Mouse (Mus musculus) heart, embryonic 13.5 days (tissue): ENCODE data around the gene Zfp276. TPM values are rescaled to one million over a fixed set of nuclear protein-coding genes. Genes with fewer than 3 reads are reported as not detected.

Experiments
- ATAC-seq: fragments of 200-750 bp; cut with Nextera tagmentation; 2 replicates; pipeline ENCODE4 v1.8.0; 2017; ENCODE audit warnings: moderate TSS enrichment; ENCODE audit not compliant: insufficient number of reproducible peaks, low FRiP score, low TSS enrichment; ENCODE audit errors: extremely low read depth
- H3K27ac ChIP-seq: fragments of 300-500 bp; sonication (generic); replicated peaks from 2 replicates; pipeline ENCODE4 v1.5.1; 2015; ENCODE audit warnings: moderate library complexity, mild to moderate bottlenecking, inconsistent platforms
- H3K27me3 ChIP-seq: fragments of 300-500 bp; sonication (generic); replicated peaks from 2 replicates; pipeline ENCODE4 v1.6.1; 2015; ENCODE audit warnings: mild to moderate bottlenecking, inconsistent platforms
- H3K36me3 ChIP-seq: fragments of 300-500 bp; sonication (generic); 2 replicates; pipeline ENCODE4 v1.6.1; 2015; ENCODE audit warnings: mild to moderate bottlenecking, inconsistent platforms
- H3K4me1 ChIP-seq: fragments of 300-500 bp; sonication (generic); 2 replicates; pipeline ENCODE4 v1.6.1; 2015; ENCODE audit warnings: inconsistent platforms
- H3K4me2 ChIP-seq: fragments of 300-500 bp; sonication (generic); 2 replicates; pipeline ENCODE4 v1.6.1; 2015; ENCODE audit warnings: inconsistent platforms, mild to moderate bottlenecking, moderate library complexity
- H3K4me3 ChIP-seq: fragments of 300-500 bp; sonication (generic); 2 replicates; pipeline ENCODE4 v1.5.1; 2015; ENCODE audit warnings: moderate library complexity, mild to moderate bottlenecking, inconsistent platforms
- H3K9ac ChIP-seq: fragments of 300-500 bp; sonication (generic); 2 replicates; pipeline ENCODE4 v1.6.1; 2015; ENCODE audit warnings: inconsistent platforms, mild to moderate bottlenecking, moderate library complexity
- H3K9me3 ChIP-seq: fragments of 300-500 bp; sonication (generic); 2 replicates; pipeline ENCODE4 v1.6.1; 2016; ENCODE audit warnings: inconsistent platforms
- WGBS: fragments of 180-500 bp; shearing (Covaris S2); methylation state at CpG from one replicate; pipeline ENCODE4 v1.1.7; 2015; ENCODE audit warnings: mixed read lengths; 5-methylcytosine and 5-hydroxymethylcytosine counted together
- polyA plus RNA-seq: library from polyadenylated mRNA; unstranded; fragments of >200 nt; fragmentation: Nextera tagmentation; extraction: Ambion mirVana; gene quantifications from 2 replicates; pipeline ENCODE4 v1.2.1, GENCODE M21; 2015

Gene Zfp276
- polyA plus RNA-seq, 1 experiment from 2014 or later: 12.7 TPM

GRCm38 (mm10) chr8:123232553-123232952 is 21.4 kb upstream of the Zfp276 start:
- Histone ChIP-seq H3K4me1 (peaks cover 12% of the 10 kb centered on the region), H3K9me3 (no peaks in the 10 kb centered on the region), H3K4me2 (no peak overlapping the region), H3K27ac (no peak overlapping the region), H3K27me3 (peaks cover 49% of the 10 kb centered on the region), H3K4me3 (no peak overlapping the region), H3K9ac (no peak overlapping the region), H3K36me3 (peaks cover 31% of the 10 kb centered on the region)
- WGBS: 37% methylated on average over 7 of the region's 7 CpGs
- ATAC-seq: no peak

DNA sequence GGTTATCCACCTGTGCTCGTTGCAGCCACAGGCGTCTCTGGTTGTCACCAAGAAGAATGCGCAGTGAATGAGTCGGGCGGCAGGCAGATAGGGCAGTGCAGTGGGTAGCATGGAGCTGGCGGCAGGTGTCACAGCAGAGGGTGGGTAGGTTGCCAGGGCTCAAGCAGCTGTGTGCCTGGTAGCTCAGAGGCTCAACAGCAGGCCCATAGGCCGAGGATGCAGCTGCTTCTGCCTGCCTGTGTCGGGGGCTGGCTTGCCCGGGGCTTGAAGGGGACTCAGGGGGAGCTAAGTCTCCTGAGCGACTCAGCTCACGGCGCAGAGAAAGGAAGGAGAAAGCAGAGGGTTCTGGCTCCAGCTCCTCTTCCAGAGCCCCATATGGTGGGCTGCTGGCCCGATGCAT is 20.7 kb upstream of the Zfp276 start:
- no peak for ATAC-seq
- 59% methylated on average over 13 of the region's 13 CpGs for WGBS
- H3K4me1 ChIP-seq: peaks cover 12% of the 10 kb centered on the region

DNA sequence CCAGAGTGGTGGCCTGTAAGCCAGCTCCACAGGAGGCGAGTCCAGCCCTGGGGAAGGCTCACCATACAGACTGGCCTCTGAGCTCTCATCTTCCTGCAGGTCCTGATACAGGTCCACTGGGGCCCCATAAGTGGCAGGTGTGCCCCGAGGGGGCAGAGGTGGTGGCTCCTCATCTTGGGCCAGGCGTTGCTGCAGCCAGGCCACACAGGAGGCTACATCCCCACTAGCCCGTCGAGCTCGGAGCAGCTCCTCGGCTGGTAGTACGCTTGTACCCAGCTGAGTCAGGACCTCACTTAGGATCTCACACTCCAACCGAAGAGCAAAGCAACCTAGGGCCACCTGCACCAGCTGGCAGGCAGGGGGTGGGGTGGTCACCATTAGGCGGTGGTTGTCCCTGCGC is 20.2 kb upstream of the Zfp276 start:
- Histone ChIP-seq H3K4me1 (peaks cover 12% of the 10 kb centered on the region), H3K9ac (no peak overlapping the region), H3K36me3 (peaks cover 19% of the 10 kb centered on the region), H3K27me3 (peaks cover 51% of the 10 kb centered on the region), H3K9me3 (no peaks in the 10 kb centered on the region), H3K27ac (no peak overlapping the region), H3K4me2 (no peak overlapping the region), H3K4me3 (no peak overlapping the region)
- ATAC-seq: no peak
- WGBS: 73% methylated on average over 11 of the region's 11 CpGs

More for the DNA sequence above, 20.7 kb upstream of the Zfp276 start:
- Histone ChIP-seq H3K9ac (0 out of 2 replicates have a peak overlapping the region, but pooled peaks have one; percentile 7), H3K36me3 (peaks cover 24% of the 10 kb centered on the region), H3K4me2 (no peak overlapping the region), H3K27ac (no peak overlapping the region), H3K27me3 (peaks cover 51% of the 10 kb centered on the region), H3K9me3 (no peaks in the 10 kb centered on the region), H3K4me3 (no peak overlapping the region)

DNA sequence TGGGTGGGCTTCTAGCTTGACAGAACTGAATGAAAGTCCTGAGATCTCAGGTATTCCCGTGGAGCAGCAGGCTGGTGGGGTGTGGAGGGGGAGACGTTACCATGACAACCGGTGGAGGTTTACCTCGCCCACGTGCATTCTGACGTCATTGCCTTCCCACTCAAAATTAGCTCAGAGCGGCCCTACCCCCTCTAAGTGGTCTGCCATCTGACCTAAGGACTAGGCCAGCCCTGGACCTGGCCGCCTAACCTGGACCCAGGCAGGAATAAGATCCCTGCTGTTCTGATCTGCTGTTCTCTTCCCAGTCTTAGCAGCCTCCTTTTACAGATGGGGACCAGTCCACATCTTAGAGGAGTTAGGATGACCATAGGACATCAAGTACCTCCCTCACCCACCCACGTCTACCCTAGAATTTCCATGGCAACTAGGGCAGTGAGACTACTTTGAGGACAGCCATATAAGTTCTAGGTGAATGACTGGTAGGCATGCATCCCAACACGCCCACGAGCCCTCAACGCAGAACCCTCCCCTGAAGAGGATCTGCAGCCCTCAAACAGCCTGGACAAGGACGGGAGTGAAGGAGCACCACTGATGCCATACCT is 19.0 kb upstream of the Zfp276 start:
- Histone ChIP-seq H3K36me3 (peaks cover 7% of the 10 kb centered on the region), H3K4me2 (peak overlapping the region; percentile 95), H3K9me3 (no peaks in the 10 kb centered on the region), H3K4me1 (peaks cover 12% of the 10 kb centered on the region), H3K4me3 (peak overlapping the region; percentile 68), H3K27me3 (peaks cover 51% of the 10 kb centered on the region), H3K27ac (no peak overlapping the region), H3K9ac (peak overlapping the region; percentile 81)
- ATAC-seq: no peak
- 33% methylated on average over 13 of the region's 13 CpGs for WGBS

GRCm38 (mm10) chr8:123235520-123236497 is 18.2 kb upstream of the Zfp276 start, which contains the start of gene Spata2l:
Spata2l (minus strand) TSS chr8:123236233.
- Histone ChIP-seq H3K4me2 (peak within 1 kb of the TSS; percentile 95), H3K27me3 (peaks cover 51% of the 10 kb centered on the region), H3K9me3 (no peaks in the 10 kb centered on the region), H3K27ac (no peak within 1 kb of the TSS), H3K36me3 (0 out of 2 replicates have a peak, but pooled peaks cover 3% of the 10 kb centered on the region), H3K4me3 (peak within 1 kb of the TSS; percentile 68), H3K4me1 (peaks cover 12% of the 10 kb centered on the region), H3K9ac (peak within 1 kb of the TSS; percentile 81)
- peak; percentile 83 for ATAC-seq
- WGBS: 2% methylated on average over 57 of the region's 57 CpGs

GRCm38 (mm10) chr8:123239398-123239797 is 14.6 kb upstream of the Zfp276 start:
- 83% methylated on average over 10 of the region's 10 CpGs for WGBS
- no peak for ATAC-seq

DNA sequence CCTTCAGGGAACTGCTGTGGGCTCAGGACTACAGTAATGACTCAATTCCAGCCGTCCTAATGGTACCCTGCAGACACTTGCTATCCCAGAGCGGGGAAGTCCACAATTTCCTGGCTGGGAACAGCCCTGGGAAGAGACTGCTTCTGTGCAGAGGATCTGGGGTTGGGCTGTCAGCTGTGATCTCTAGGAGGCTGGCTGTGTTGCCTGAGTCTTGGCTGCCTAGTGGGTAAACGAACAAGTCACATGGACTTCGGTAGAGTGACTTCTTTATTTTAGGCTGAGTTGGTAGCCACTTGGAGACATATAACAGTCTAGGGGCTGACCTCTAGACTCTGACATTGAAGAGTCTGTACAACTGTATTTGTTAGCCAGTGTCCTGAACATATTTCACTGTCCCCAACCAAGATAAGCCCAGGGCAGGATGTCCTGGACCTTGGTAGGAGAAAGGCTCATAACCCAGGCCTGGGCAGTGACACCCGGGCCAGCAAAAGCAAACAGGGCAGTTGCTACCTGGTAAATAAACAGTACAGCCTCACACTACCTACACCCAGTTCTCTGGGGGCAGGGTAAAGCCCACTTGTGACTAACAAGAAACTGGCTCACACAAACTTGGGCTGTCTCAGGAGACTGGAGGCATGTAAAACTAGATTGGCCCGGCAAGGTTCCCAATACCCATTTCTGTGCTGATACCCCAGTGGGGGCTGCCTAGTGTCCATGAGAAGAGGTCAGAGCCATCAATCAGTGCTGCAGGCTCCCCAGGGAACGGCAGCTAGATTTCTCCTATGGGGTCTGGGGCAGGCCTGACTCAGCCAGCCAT is 11.7 kb upstream of the Zfp276 start:
- 80% methylated on average over 7 of the region's 7 CpGs for WGBS
- Histone ChIP-seq H3K36me3 (peaks cover 57% of the 10 kb centered on the region), H3K4me3 (no peak overlapping the region), H3K9me3 (no peaks in the 10 kb centered on the region), H3K27ac (no peak overlapping the region), H3K9ac (no peak overlapping the region), H3K27me3 (peaks cover 4% of the 10 kb centered on the region), H3K4me2 (no peak overlapping the region), H3K4me1 (no peaks in the 10 kb centered on the region)
- ATAC-seq: no peak

More at GRCm38 (mm10) chr8:123239398-123239797, 14.6 kb upstream of the Zfp276 start:
- Histone ChIP-seq H3K36me3 (peaks cover 28% of the 10 kb centered on the region), H3K4me3 (no peak overlapping the region), H3K27me3 (peaks cover 30% of the 10 kb centered on the region), H3K4me1 (peaks cover 12% of the 10 kb centered on the region), H3K9ac (no peak overlapping the region), H3K9me3 (no peaks in the 10 kb centered on the region), H3K4me2 (no peak overlapping the region), H3K27ac (no peak overlapping the region)

DNA sequence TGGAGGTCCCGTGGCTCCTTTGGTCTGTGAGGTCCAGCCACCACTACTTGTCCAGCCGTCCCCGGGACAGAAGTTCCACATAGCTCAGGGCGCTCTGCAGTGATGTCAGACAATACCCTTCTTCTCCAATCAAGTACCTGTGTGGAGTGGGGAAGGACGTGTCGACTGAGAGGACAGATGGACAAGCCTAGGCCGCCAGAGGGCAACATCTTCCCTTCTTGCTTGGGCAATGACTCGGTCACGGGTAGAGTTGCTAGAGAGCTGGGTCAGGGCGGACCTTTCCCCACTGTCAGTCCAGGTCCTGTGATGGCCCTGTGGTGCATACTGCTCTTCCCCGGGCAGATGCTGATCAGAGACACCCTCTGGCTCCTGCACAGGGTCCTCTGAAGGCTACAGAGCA is 10.9 kb upstream of the Zfp276 start:
- peaks cover 64% of the 10 kb centered on the region for H3K36me3 ChIP-seq
- WGBS: 62% methylated on average over 11 of the region's 11 CpGs

DNA sequence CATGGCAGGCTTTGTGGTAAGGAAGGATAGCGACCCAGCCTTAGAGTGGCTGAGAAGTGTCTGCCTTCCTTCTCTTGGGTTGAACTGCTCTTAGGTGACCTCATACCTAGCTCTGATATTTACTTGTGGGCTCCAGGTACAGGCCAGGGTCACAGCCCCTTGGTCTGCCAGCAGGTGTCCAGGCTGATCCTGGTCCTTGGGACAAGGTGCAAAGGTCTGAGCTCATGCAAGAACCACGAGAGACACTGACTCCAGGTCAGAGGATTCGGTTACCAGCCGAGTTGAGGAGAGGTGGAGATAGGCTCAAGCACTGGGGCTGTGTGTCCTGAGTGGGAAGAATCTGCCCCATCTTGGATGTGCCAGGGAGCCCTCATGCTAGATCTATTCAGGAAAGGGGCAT is 9.6 kb upstream of the Zfp276 start:
- peaks cover 77% of the 10 kb centered on the region for H3K36me3 ChIP-seq
- no peak for ATAC-seq

More for the DNA sequence above, 10.9 kb upstream of the Zfp276 start:
- Histone ChIP-seq H3K4me1 (no peaks in the 10 kb centered on the region), H3K4me3 (no peak overlapping the region), H3K27me3 (no peaks in the 10 kb centered on the region), H3K9ac (no peak overlapping the region), H3K9me3 (no peaks in the 10 kb centered on the region), H3K27ac (no peak overlapping the region), H3K4me2 (no peak overlapping the region)
- ATAC-seq: no peak

GRCm38 (mm10) chr8:123245543-123245942 is 8.5 kb upstream of the Zfp276 start:
- Histone ChIP-seq H3K27ac (no peak overlapping the region), H3K4me2 (no peak overlapping the region), H3K4me3 (no peak overlapping the region), H3K9ac (no peak overlapping the region), H3K4me1 (no peaks in the 10 kb centered on the region), H3K27me3 (no peaks in the 10 kb centered on the region), H3K36me3 (peaks cover 89% of the 10 kb centered on the region), H3K9me3 (no peaks in the 10 kb centered on the region)
- 79% methylated on average over 12 of the region's 12 CpGs for WGBS
- no peak for ATAC-seq

More for the DNA sequence above, 9.6 kb upstream of the Zfp276 start:
- Histone ChIP-seq H3K9ac (no peak overlapping the region), H3K27ac (no peak overlapping the region), H3K9me3 (no peaks in the 10 kb centered on the region), H3K27me3 (no peaks in the 10 kb centered on the region), H3K4me1 (no peaks in the 10 kb centered on the region), H3K4me2 (no peak overlapping the region), H3K4me3 (no peak overlapping the region)
- 88% methylated on average over 4 of the region's 4 CpGs for WGBS

- no peaks in the 10 kb centered on the region for H3K9me3 ChIP-seq
- over 99% methylated on average over 6 of the region's 6 CpGs for WGBS
- ATAC-seq: no peak
- no peak overlapping the region for H3K27ac ChIP-seq
- H3K36me3 ChIP-seq: peaks cover 91% of the 10 kb centered on the region
- no peak overlapping the region for H3K4me3 ChIP-seq
- no peak overlapping the region for H3K9ac ChIP-seq
- peaks cover 5% of the 10 kb centered on the region for H3K4me1 ChIP-seq
- no peaks in the 10 kb centered on the region for H3K27me3 ChIP-seq
- H3K4me2 ChIP-seq: no peak overlapping the region
These were observed 6.2 kb upstream of the Zfp276 start for GRCm38 (mm10) chr8:123247748-123248147.
